Mouse (Mus musculus) ovary, postnatal 14 days (tissue): ENCODE measurements around the gene Gm48552.
A peak's percentile ranks its signal among the peaks of the same experiment; 100 is the strongest.

Source experiments
- DNase-seq: peaks from one replicate; pipeline ENCODE4 v3.0.0; 2022; ENCODE audit warnings: low spot score

Gene Gm48552

DNA sequence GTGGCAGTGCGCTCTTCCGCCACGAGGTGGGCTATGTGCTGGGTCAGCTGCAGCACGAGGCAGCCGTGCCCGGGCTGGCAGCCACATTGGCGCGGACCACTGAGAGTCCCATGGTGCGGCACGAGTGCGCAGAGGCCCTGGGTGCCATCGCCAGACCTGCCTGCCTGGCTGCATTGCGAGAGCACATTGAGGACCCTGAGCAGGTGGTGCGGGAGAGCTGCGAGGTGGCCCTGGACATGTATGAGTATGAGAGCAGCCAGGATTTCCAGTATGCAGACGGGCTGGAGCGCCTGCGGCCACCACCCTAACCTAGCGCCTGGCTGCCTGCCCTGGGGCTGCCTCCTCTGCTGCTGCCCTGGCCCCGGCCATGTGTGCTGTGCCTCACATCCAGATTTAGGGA is 1.1 kb upstream of the Gm48552 start:
- no peak for DNase-seq

DNA sequence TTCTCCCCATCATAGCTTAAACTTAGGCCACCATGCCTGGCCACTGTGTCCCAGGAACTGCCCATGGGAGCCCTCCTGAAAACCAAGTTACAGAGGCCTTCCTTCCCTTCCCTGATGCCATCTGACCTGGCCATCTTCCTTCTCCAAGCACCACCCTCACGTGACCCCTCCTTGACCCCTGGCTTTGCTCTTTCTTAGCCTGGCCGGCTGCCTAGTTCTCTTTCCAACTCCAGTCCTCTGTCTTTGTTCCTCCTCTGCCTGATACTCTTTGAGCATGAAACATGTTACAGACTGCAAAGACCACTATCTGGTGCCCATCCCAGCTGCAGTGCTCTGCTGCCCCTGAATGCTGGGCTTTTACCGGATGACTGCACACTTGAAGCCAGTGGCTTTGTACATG is 568 bp downstream of the Gm48552 start:
- no peak for DNase-seq

DNA sequence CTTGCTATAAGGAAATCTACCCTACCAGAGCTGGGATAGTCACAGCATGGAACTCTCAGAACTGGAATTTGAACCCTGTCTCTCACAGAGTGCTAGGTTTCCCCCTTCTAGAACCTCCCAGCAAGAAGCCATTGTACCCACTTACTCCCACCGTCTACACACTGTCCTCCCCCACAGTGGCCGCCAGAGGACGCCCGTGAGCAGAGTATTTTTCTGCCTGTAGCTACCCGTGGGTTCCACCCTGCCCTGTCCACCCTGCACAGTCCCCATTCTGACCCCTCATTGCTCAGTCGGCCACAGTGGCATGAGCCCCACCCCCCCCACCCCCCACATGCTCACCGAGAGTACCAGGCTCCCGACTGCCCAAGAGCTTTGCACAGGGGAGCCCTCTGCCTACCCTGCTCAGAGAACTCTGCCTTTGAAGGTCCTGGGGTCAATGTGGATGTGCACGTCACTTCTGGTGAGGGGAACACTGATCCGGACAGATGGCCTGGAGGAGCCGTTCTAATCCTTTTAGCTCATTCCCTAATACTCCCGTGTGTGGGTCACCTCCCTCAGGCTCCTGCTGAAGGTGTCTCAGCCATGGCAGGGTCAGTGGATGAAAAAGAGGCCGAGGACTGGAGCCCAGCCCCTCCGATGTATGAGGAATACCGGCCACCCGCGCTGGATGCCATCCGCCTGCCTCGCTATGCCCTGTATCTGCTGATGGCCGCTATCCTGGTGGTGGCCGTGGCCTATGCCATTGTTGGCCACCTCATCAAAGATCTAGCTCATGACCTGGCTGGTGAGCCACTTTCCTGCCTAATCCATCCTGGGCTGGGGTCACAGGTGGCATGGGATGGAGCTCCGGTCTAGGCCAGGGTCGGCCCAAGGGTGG is 1.2 kb downstream of the Gm48552 start:
- DNase-seq = peak; percentile 73

GRCm38 (mm10) chr10:81390678-81390965 is 1.8 kb downstream of the Gm48552 start:
- no peak for DNase-seq

- DNase-seq = no peak
Observed at GRCm38 (mm10) chr10:81392270-81392669, 3.5 kb downstream of the Gm48552 start.

GRCm38 (mm10) chr10:81392781-81393185 is 4.0 kb downstream of the Gm48552 start, which contains the start of gene Smim24:
Smim24 (plus strand) TSS chr10:81393051.
- no peak for DNase-seq

DNA sequence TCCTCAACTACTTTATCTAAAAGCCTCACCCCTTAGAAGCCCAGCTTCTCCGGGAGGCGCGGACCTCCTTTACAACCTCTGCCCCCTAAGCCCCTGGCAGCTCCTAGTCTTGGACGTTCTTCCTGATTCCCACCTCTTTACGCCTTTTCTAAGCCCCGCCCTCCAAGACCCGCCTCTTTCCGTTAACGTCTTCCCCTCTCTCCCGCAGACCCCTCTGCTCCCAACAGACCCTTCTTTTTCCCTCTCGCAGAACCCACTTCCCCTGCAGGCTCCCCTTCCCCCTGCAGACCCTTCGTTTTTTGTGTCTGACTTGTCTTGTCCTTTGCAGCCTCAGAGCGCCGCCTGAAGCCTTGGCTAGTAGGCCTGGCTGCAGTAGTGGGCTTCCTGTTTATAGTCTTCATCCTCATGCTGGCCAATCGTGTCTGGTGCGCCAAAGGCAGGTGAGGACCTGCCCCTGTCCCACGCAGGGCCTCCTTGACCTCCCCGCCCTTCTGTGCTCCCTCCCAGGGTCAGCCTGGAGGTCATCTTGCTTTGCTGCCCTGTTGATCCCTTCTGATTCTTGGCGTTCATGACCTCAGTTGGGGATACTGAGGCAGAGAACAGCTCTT is 4.8 kb downstream of the Gm48552 start:
- no peak for DNase-seq

- DNase-seq = peak; percentile 67
Observed at GRCm38 (mm10) chr10:81395127-81395526, 6.3 kb downstream of the Gm48552 start.

DNA sequence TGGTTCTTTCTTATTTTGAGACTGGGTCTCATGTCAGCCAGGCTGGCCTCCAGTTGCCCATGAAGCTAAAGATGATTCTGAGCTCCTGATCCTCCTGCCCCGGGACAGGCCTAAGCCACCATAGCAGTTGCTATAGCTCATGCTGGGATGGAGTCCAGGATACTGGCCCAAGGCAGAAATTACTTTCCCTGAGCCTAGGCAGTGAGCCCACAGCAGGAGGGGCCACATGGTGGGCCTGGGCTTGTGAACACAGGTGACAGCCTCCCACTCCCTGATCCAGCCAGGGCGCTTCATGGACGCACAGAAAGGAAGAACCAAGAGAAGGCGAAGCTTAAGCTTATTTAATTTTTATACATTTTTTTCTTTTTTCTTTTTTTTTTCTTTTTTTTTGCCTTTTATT is 7.1 kb downstream of the Gm48552 start:
- DNase-seq = no peak

DNA sequence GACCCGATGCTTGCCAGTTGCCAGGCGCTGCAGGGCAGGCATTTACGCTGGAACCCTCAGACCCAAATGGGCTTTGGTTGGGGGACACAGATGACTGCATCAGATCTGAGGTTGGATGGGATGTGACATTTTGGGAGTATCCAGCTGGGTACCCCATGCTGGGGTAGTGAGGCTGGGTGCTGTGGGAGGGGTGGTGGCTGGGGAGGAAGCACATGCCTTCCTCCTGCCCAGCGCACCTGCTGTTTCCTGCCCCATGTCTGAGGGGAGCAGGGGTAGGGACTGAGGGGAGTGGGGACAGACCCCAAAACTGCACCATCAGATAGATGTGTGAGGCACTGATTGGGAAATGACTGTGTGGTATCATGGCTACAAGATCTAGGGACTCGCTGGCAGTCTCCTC is 7.9 kb downstream of the Gm48552 start:
- no peak for DNase-seq

DNA sequence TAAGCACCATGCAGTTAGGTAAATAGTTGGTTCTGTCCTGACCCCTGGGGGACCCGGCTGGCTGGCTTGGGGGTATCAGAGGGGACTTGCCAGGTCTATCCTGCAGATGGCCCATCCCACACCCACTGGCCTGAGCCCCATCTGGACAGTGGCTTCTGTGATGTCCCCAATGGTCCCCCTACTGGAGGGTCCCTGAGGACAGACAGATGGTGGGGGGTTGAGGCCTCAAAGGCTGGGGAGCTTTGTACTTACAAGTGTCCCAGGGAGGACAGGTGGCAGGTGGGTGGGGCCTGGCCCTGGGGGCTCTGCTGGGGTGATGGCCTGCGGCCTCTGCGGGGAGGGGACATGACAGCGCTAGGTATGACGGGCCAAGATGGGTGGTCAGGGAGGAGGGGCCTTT is 10.5 kb downstream of the Gm48552 start:
- DNase-seq = no peak

DNA sequence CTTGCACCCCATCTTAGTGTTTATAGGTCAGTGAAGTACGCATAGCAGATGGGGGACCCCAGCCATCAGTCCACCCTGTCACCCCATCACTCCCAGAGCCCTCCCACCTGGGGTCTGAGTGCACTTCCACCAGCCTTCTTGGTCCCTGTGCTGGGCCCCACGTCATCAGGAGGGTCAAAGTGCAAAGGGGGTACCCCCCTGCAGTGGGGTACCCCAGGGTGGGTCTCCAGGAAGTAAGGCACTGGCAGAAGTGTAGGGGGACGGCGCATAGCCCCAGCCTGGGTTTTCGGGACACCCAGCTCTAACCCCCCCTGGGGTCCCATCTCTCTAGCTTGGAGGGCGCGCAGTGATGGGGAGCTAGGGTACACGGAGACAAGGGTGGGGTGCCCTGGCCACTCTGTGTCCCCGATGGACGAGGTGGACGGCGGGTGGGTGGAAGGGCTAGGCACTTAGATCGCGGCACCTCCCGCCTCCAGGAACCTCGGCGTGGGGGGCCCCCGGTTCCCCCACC is 11.0 kb downstream of the Gm48552 start:
- no peak for DNase-seq

DNA sequence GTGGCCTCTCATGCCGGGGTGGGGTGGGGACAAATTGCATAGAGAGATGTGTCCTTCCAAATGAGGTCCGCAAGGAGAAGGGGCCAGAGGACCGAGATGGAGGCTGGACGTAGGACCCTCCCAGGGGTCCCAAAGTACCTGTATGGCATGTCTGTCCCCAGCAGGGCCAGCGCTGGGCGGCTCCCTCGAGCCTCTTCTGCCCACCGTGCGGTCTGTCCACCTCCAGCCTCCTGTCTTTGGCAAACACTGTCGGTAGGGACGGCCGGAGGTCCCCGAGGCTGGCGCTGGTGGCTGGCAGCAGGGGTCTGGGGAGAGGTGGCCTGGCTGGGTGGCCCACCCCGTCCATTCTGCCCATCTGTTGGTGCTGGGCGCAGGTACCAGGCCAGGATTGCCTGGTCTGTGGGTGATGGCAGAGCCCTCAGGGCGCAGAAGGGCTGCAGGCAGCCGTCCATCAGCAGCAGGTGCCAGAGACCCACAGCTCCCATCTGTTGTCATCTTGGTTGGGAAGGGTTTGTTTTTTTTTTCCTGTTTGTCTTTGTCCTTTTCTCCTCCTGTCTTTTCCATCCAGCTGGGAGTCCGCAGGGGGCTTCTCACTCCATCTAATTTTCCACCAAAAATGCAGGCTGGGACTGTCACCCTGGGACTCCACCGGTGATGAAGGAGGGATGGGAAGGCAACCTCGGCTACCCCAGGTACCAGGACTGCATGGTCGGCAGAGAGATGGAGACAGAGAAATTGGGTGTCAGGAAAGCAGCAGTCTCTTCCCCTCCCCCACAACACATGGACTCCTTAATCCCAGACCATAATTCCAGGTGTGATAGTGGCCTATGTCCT is 11.8 kb downstream of the Gm48552 start:
- DNase-seq = no peak

- no peak for DNase-seq
Observed at GRCm38 (mm10) chr10:81401205-81401520, 12.4 kb downstream of the Gm48552 start.

- no peak for DNase-seq
Observed at GRCm38 (mm10) chr10:81401521-81402226, 12.9 kb downstream of the Gm48552 start.

DNA sequence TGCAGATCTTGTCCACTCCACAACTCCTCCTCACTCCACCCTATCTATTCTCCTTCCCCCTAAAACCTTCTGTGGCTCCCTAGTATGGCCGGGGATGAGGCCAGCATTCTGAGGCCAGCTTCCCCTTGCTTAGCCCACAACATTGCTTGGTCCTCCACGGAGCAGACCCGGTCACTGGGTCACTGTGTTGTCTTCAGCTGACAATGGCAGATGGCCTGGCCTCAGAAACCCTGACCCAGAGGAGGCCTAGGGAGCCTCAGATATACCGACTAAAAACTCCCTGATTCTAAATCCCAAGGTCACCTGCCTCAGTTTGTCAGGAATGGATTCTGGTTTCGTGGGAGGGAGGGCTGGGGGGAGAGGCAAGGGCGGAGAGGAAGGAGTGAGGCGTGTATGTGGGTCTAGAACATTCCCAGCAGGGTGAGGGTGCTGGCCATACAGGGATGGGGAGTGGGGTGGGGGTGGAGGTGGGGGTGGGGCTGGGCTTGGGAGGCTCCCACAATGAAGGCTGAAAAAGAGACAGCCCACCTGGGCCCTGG is 13.5 kb downstream of the Gm48552 start:
- no peak for DNase-seq

GRCm38 (mm10) chr10:81403511-81403910 is 14.7 kb downstream of the Gm48552 start:
- DNase-seq = no peak

DNA sequence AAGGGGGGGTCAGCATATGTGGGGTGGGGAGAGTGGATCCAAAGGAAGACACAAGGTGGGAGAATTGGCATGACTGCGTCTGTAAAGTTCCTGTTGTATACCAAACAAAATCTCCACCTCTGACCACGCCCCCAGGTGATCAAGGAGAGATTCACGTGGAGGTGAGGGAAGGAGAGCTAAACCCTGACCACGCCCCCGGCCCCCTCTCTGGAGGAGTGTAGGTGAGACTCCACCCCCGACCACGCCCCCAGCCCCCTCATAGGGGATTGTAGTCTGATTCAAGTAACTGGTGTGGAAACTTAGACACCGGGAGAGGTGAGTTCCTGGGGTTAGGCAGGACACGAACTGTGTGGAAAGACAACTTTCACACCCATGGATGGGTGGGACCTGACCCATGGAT is 15.3 kb downstream of the Gm48552 start:
- DNase-seq = no peak

GRCm38 (mm10) chr10:81404720-81405119 is 15.9 kb downstream of the Gm48552 start:
- no peak for DNase-seq

GRCm38 (mm10) chr10:81405588-81406201 is 16.9 kb downstream of the Gm48552 start:
- DNase-seq = no peak
